Mouse (Mus musculus): ENCODE results near the gene Pld5. TPM values are rescaled to one million over a fixed set of nuclear protein-coding genes. Genes with fewer than 3 reads are reported as not detected.
A peak's percentile ranks its signal among the peaks of the same experiment; 100 is the strongest.

The Pld5 gene
- total RNA-seq, 2 experiments from 2014 or later: 1.7 to 1.8 TPM

GRCm38 (mm10) chr1:176212922-176213644 lies 62.0 kb downstream of the Pld5 start:
- intact Hi-C loops (cut with DNase I): no loop called here
- Histone ChIP-seq H3K27ac (peak overlapping the region; percentile 48; the same call in 1 of the 2 replicates), H3K4me3 (peak overlapping the region; percentile 50)
- DNase-seq: no peak
- TF ChIP-seq CTCF (IDR thresholded peaks at IDR 0.05): no peak

- no peak for TF ChIP-seq CTCF (IDR thresholded peaks at IDR 0.05)
Observed at GRCm38 (mm10) chr1:176210803-176211202, 64.3 kb downstream of the Pld5 start.

GRCm38 (mm10) chr1:176208014-176208413 lies 67.1 kb downstream of the Pld5 start:
- DNase-seq: no peak
- intact Hi-C loops (cut with DNase I): no loop called here
- no peak for TF ChIP-seq CTCF (IDR thresholded peaks at IDR 0.05)
- Histone ChIP-seq H3K4me3 (no peak overlapping the region), H3K27ac (no peak overlapping the region)

More at GRCm38 (mm10) chr1:176210803-176211202, 64.3 kb downstream of the Pld5 start:
- no peak for DNase-seq
- intact Hi-C loops (cut with DNase I): no loop called here
- no peak overlapping the region for H3K27ac ChIP-seq
- no peak overlapping the region for H3K4me3 ChIP-seq

- H3K27ac ChIP-seq: no peak overlapping the region
- no peak overlapping the region for H3K4me3 ChIP-seq
- DNase-seq: no peak
- TF ChIP-seq CTCF (IDR thresholded peaks at IDR 0.05): no peak
- intact Hi-C loops (cut with DNase I): no loop called here
Observed at GRCm38 (mm10) chr1:176202360-176202759, 72.8 kb downstream of the Pld5 start.

- intact Hi-C loops (cut with DNase I): no loop called here
- Histone ChIP-seq H3K4me3 (peak overlapping the region; percentile 23; the same call in 1 of the 2 replicates), H3K27ac (peak overlapping the region; percentile 72)
- TF ChIP-seq CTCF (IDR thresholded peaks at IDR 0.05): no peak
- DNase-seq: peak; percentile 61
Observed at GRCm38 (mm10) chr1:176197036-176197766, 77.9 kb downstream of the Pld5 start.

GRCm38 (mm10) chr1:176196341-176196740 lies 78.8 kb downstream of the Pld5 start:
- intact Hi-C loops (cut with DNase I): no loop called here
- TF ChIP-seq CTCF (IDR thresholded peaks at IDR 0.05): no peak
- H3K4me3 ChIP-seq: no peak overlapping the region
- no peak for DNase-seq
- peak overlapping the region; percentile 72 for H3K27ac ChIP-seq

- DNase-seq: no peak
- intact Hi-C loops (cut with DNase I): no loop called here
- H3K27ac ChIP-seq: no peak overlapping the region
Observed at GRCm38 (mm10) chr1:176194727-176195126, 80.4 kb downstream of the Pld5 start.

GRCm38 (mm10) chr1:176183991-176184390 lies 91.1 kb downstream of the Pld5 start:
- H3K27ac ChIP-seq: no peak overlapping the region
- intact Hi-C loops (cut with DNase I): no loop called here
- no peak for TF ChIP-seq CTCF (IDR thresholded peaks at IDR 0.05)
- DNase-seq: no peak
- no peak overlapping the region for H3K4me3 ChIP-seq

More at GRCm38 (mm10) chr1:176194727-176195126, 80.4 kb downstream of the Pld5 start:
- no peak overlapping the region for H3K4me3 ChIP-seq
- TF ChIP-seq CTCF (IDR thresholded peaks at IDR 0.05): no peak

GRCm38 (mm10) chr1:176174971-176175370 lies 100.1 kb downstream of the Pld5 start:
- Histone ChIP-seq H3K27ac (no peak overlapping the region), H3K4me3 (no peak overlapping the region)
- intact Hi-C loops (cut with DNase I): no loop called here
- DNase-seq: no peak
- TF ChIP-seq CTCF (IDR thresholded peaks at IDR 0.05): no peak

GRCm38 (mm10) chr1:176167784-176168183 lies 107.3 kb downstream of the Pld5 start:
- intact Hi-C loops (cut with DNase I): no loop called here
- no peak overlapping the region for H3K27ac ChIP-seq
- TF ChIP-seq CTCF (IDR thresholded peaks at IDR 0.05): no peak
- no peak for DNase-seq
- no peak overlapping the region for H3K4me3 ChIP-seq

- no peak for DNase-seq
- no peak for TF ChIP-seq CTCF (IDR thresholded peaks at IDR 0.05)
- no peak overlapping the region for H3K4me3 ChIP-seq
- intact Hi-C loops (cut with DNase I): no loop called here
- no peak overlapping the region for H3K27ac ChIP-seq
Observed at GRCm38 (mm10) chr1:176167114-176167513, 108.0 kb downstream of the Pld5 start.

GRCm38 (mm10) chr1:176145306-176145705 lies 129.8 kb downstream of the Pld5 start:
- no peak for DNase-seq
- Histone ChIP-seq H3K4me3 (no peak overlapping the region), H3K27ac (no peak overlapping the region)
- no peak for TF ChIP-seq CTCF (IDR thresholded peaks at IDR 0.05)
- intact Hi-C loops (cut with DNase I): no loop called here

GRCm38 (mm10) chr1:176134379-176134778 lies 140.7 kb downstream of the Pld5 start:
- no peak overlapping the region for H3K27ac ChIP-seq
- no peak overlapping the region for H3K4me3 ChIP-seq
- intact Hi-C loops (cut with DNase I): no loop called here
- no peak for DNase-seq
- TF ChIP-seq CTCF (IDR thresholded peaks at IDR 0.05): no peak

Data from gastrocnemius, adult 2 months (tissue).